Mouse (Mus musculus): ENCODE results near the gene Cab39.

Cab39 gene

DNA sequence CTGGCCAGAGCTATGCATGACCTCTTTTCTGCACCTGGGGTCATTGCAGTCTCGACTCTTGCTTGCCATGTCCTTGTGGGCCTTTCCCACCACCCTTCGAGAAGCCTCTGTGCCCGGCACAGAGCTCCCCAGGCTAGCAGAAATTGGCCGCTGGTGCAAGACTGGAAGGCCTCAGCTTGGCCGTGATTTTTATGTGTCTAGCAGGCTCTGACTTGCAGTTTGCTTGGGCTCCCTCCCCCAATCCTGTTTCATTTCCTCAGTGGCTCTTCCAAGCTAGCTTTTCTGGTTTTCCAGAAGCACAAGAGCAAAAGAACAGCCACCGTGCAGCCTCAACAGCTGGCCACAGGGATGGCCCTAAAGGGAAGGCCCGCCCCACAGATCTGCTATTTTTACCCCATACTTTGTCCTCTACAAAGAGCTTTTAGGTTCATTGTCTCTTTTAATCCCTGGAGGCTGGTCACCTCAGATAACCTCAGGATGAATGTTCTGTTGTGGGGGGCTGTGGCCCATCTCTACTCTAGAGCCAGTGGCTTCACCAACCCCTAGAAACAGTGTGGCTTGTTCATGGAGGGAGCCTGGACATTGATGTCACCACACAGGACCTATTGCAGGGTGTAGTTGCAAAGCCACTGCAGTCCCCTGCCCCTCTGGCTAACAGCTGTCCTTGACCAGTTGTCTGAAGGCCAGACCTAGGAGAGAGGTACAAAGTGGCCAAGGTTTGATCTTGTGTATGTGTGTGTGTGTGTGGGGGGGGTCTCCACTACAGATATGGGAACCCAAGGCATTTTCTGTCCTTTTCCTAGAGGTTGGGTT lies 107.5 kb downstream of the Cab39 start:
- no peak for DNase-seq (ENCODE audit: low read depth, low spot score)

Data from CD4-positive, CD25-positive, alpha-beta regulatory T cell, adult 2 months (primary cell).